In the genomic region with DNA sequence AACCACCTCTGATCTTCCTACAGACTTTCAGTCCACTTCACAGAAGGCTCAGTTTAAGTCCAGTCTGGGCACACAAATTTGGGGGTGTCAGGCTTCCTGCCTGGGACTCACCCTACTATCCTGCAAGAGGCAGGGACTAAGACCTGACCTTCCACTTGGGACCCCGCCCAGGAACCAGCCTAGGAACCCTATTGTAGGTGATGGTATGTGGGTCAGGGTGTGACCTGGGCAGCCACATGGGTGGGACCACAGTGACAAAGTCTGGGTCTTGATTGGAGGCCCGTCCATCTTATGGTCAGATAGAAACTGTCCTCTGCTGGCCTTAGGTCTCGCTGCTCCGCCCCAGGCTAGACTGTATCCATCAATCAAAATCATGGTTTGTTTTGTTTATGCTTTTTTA, we compare ENCODE assay signal across 1 mouse cellular context.
TF ChIP-seq lines count a peak whose summit lies in the region.

No protein-coding gene starts in this region.

TF ChIP-seq in CH12.LX, 34 proteins besides CTCF, POLR2A, EP300 and RAD21:
- TF ChIP-seq TCF12 (IDR thresholded peaks at IDR 0.05; ENCODE audit: low read depth, low read length) = 0 out of 2 replicates have a peak, but pooled peaks have one; percentile 3
- no peak for TF ChIP-seq MAZ (IDR thresholded peaks at IDR 0.05; ENCODE audit: low read depth, low read length)
- TF ChIP-seq SIN3A (IDR thresholded peaks at IDR 0.05; ENCODE audit: low read length) = no peak
- no peak for TF ChIP-seq ZKSCAN1 (IDR thresholded peaks at IDR 0.05; ENCODE audit: borderline replicate concordance, low read depth, low read length)
